Mouse (Mus musculus) CH12.LX (cell line): ENCODE measurements around the gene Rptor. TPM values are rescaled to one million over a fixed set of nuclear protein-coding genes. Genes with fewer than 3 reads are reported as not detected.

Experiments used
- DNase-seq: peaks from one replicate; pipeline ENCODE4 v3.0.0-alpha.2; 2013; ENCODE audit errors: extremely low read depth
- H3K27ac ChIP-seq: 2 replicates; pipeline ENCODE4 v1.5.1; 2012; ENCODE audit warnings: low read depth, mild to moderate bottlenecking, control low read depth, moderate library complexity; ENCODE audit not compliant: insufficient read depth
- H3K27me3 ChIP-seq: replicated peaks from 2 replicates; pipeline ENCODE3; 2012; ENCODE audit warnings: inconsistent platforms
- H3K36me3 ChIP-seq, 2 experiments: replicated peaks in 1 of 2; 2 replicates each; pipeline versions ENCODE3 to v1.6.1; 2012; ENCODE audit warnings: inconsistent platforms in 1 of 2, low read length in 1 of 2, mild to moderate bottlenecking in 1 of 2, mixed read lengths in 1 of 2, moderate library complexity in 1 of 2; ENCODE audit not compliant: control insufficient read depth in 1 of 2, insufficient read depth in 1 of 2
- H3K4me1 ChIP-seq, 2 experiments: 2 replicates each; pipeline ENCODE4 v1.6.1; 2012; ENCODE audit warnings: inconsistent platforms in 1 of 2, moderate library complexity in 1 of 2; ENCODE audit not compliant: insufficient read depth in 2 of 2, control insufficient read depth in 1 of 2
- H3K4me2 ChIP-seq: 2 replicates; pipeline ENCODE4 v1.6.1; 2012; ENCODE audit warnings: low read depth, mild to moderate bottlenecking, control low read depth; ENCODE audit not compliant: poor library complexity, insufficient read depth, severe bottlenecking
- H3K4me3 ChIP-seq, 3 experiments: fragments of 150-350 bp in 1 of 3; sonication (generic) in 1 of 3; replicated peaks in 1 of 3; 2 replicates each; pipeline versions ENCODE3 to v1.5.1; 2011 to 2012; ENCODE audit warnings: low read depth in 2 of 3, low read length in 2 of 3, mild to moderate bottlenecking in 2 of 3, moderate library complexity in 2 of 3, control low read depth in 1 of 3, improper control_type of control experiment in 1 of 3, inconsistent platforms in 1 of 3, mixed read lengths in 1 of 3; ENCODE audit not compliant: poor library complexity in 1 of 3
- H3K79me2 ChIP-seq: replicated peaks from 2 replicates; pipeline ENCODE4 v1.6.1; 2012; ENCODE audit warnings: mild to moderate bottlenecking, moderate library complexity; ENCODE audit not compliant: control insufficient read depth, poor library complexity, insufficient read depth, severe bottlenecking; ENCODE audit errors: extremely low read depth
- H3K9ac ChIP-seq: 2 replicates; pipeline ENCODE4 v1.6.1; 2012; ENCODE audit warnings: low read depth, mild to moderate bottlenecking, control low read depth, moderate library complexity; ENCODE audit not compliant: insufficient read depth
- H3K9me3 ChIP-seq: replicated peaks from 2 replicates; pipeline ENCODE3; 2012; ENCODE audit warnings: low read length, inconsistent platforms, mixed read lengths
- CTCF ChIP-seq, 2 experiments: IDR thresholded peaks in 1 of 2; conservative IDR thresholded peaks in 1 of 2; 2 replicates each; pipeline ENCODE4 v1.5.1; 2011 to 2012; ENCODE audit warnings: low read depth in 2 of 2, low read length in 2 of 2, improper control_type of control experiment in 1 of 2, inconsistent platforms in 1 of 2, mild to moderate bottlenecking in 1 of 2, moderate library complexity in 1 of 2
- JUN ChIP-seq: IDR thresholded peaks from 2 replicates; pipeline ENCODE4 v1.6.1; 2011; ENCODE audit warnings: low read depth, mild to moderate bottlenecking, low read length, improper control_type of control experiment, moderate library complexity; ENCODE audit not compliant: insufficient read depth
- MAFK ChIP-seq: IDR thresholded peaks from 2 replicates; pipeline ENCODE4 v1.6.1; 2011; ENCODE audit warnings: low read length, improper control_type of control experiment; ENCODE audit not compliant: insufficient replicate concordance
- MAX ChIP-seq: IDR thresholded peaks from 2 replicates; pipeline ENCODE4 v1.6.1; 2011; ENCODE audit warnings: low read length, improper control_type of control experiment
- MAZ ChIP-seq: IDR thresholded peaks from 2 replicates; pipeline ENCODE4 v1.6.1; 2012; ENCODE audit warnings: low read depth, mild to moderate bottlenecking, inconsistent platforms, low read length, improper control_type of control experiment, moderate library complexity
- RCOR1 ChIP-seq: conservative IDR thresholded peaks from 2 replicates; pipeline ENCODE4 v1.6.1; 2012; ENCODE audit warnings: low read depth, mild to moderate bottlenecking, inconsistent platforms, low read length, improper control_type of control experiment
- SIN3A ChIP-seq: IDR thresholded peaks from 2 replicates; pipeline ENCODE4 v1.6.1; 2012; ENCODE audit warnings: low read length, improper control_type of control experiment, inconsistent platforms
- TBP ChIP-seq: conservative IDR thresholded peaks from 2 replicates; pipeline ENCODE4 v1.6.1; 2011; ENCODE audit warnings: low read depth, low read length, improper control_type of control experiment
- UBTF ChIP-seq: IDR thresholded peaks from 2 replicates; pipeline ENCODE4 v1.6.1; 2012; ENCODE audit warnings: low read depth, mild to moderate bottlenecking, inconsistent platforms, low read length, improper control_type of control experiment, moderate library complexity
- dilution Hi-C: fragments of 300-500 bp; cut with MboI; formaldehyde crosslinking; loops from 2 replicates; pipeline ENCODE4 v1.14.3; 2020; ENCODE audit warnings: low sequenced_read_pairs; ENCODE audit not compliant: extremely low pct_unique_long_range_greater_than_20kb, extremely low pct_ligation_motif_present
- in situ Hi-C: fragments of 300-500 bp; cut with MboI; formaldehyde crosslinking; loops from 3 replicates; pipeline ENCODE4 v1.14.3; 2019; ENCODE audit warnings: low sequenced_read_pairs, low pct_ligation_motif_present, low pct_unique_long_range_greater_than_20kb, mixed read lengths
- polyA plus RNA-seq: library from polyadenylated mRNA; unstranded; fragments of >175 nt; gene quantifications from 2 replicates; pipeline ENCODE4 v1.2.1, GENCODE M21; 2012; ENCODE audit warnings: low read depth; ENCODE audit not compliant: insufficient read length
- total RNA-seq, 2 experiments: library from RNA; depleted of rRNA; stranded (reverse); fragments of 300-350 nt in 1 of 2; fragments of >200 nt in 1 of 2; gene quantifications; 2 replicates each; pipeline ENCODE4 v1.2.3; 2012 to 2014

Rptor gene
- total and polyA plus RNA-seq, 3 experiments, result 10.3 to 33.1 (median 26.7) TPM

DNA sequence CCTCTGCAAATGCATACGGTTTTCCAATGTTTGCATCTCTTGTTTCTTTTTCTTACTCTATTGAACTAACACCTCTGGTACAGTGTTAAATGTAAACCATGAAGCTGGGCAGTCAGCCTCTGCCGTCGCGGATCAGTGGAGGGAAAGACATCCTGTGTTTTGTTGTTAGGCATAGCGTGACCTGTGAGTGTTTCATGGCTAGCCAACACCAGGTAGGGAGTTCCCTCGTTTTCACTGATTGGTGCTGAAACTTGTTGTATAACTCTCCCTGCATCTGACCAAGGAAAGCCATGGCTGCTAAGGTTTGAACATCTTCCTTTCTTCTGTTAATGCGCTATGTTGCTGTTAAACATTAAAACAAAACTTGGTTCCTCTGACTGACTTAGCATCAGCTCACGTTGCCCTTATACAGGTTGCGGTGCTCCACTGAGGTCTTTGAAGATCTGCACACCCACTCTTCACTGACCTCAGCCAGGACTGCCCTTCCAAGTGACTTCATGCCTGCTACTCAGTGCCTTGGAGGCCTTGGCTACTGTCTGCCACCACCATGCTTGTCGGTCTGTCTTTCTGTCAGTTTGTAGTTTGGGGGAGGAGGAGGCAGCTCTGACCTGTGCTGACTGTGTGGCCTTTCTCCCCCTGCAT, 189.3 kb downstream of the Rptor start:
- H3K4me2 ChIP-seq, result no peak overlapping the region
- no peak overlapping the region for H3K27ac ChIP-seq

DNA sequence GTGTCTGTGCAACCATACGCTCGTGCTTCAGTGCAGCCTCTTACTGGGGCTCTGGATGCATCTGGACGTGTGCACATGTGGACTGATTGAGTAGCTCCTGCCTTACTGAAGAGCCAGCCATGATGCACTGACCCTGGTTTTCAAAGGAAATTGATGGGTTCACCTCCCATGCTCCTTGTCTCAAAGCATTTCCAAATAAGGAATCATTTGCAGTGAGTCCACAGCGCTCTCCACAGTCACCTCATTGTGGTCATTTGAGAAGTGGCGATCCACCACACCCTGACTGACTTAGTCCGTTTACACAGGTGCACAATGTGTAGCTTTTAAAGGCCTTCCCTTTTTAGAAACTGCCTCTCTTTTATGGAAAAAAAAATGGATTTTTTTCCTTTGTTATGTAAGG, 190.7 kb downstream of the Rptor start:
- TF ChIP-seq RCOR1, result no peak

More for the DNA sequence above, 189.3 kb downstream of the Rptor start:
- TF ChIP-seq MAZ, result no peak
- TF ChIP-seq SIN3A, result no peak
- no peak for TF ChIP-seq MAX
- TF ChIP-seq, all 38 proteins: peak for 0
- H3K79me2 ChIP-seq, result no peaks in the 10 kb centered on the region
- peaks cover 6 to 75% of the 10 kb centered on the region in 2 experiments for H3K36me3 ChIP-seq
- H3K4me3 ChIP-seq, result no peak overlapping the region
- peaks cover 9 to 45% of the 10 kb centered on the region in 2 experiments for H3K4me1 ChIP-seq
- no peaks in the 10 kb centered on the region for H3K9me3 ChIP-seq
- in situ Hi-C loops (no loop called here), dilution Hi-C loops (no loop called here)
- no peak for DNase-seq
- no peaks in the 10 kb centered on the region for H3K27me3 ChIP-seq
- no peak overlapping the region for H3K9ac ChIP-seq

DNA sequence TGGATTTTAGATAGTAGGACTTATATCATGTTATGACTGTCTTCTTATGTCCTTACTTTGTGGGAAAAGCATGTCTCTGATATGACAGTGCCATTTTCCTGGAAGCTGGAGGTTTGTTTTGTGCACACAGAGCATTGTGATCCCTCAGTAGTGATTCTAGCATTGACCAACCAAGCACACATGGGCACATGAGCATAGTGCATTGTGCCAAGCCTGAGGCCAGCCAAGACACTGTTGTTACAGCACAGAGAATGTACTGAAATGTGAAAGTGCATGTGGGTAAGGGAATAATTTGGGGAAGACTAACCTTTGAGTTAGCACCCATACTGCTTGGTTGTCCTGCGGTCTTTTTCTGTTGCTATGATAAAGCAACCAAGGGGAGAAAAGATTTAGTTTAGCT, 191.3 kb downstream of the Rptor start:
- in situ Hi-C loops (no loop called here), dilution Hi-C loops (no loop called here)
- Histone ChIP-seq H3K27me3 (no peaks in the 10 kb centered on the region), H3K79me2 (no peaks in the 10 kb centered on the region), H3K4me2 (no peak overlapping the region), H3K27ac (no peak overlapping the region), H3K4me1 (peaks cover 8 to 41% of the 10 kb centered on the region in 2 experiments; a peak in 3 of 4 replicates), H3K9me3 (no peaks in the 10 kb centered on the region), H3K4me3 (no peak overlapping the region), H3K9ac (no peak overlapping the region), H3K36me3 (peaks cover 16 to 77% of the 10 kb centered on the region in 2 experiments)
- DNase-seq, result no peak
- no peak for TF ChIP-seq TBP
- TF ChIP-seq JUN, result no peak
- no peak for TF ChIP-seq MAFK
- no peak for TF ChIP-seq CTCF (conservative IDR thresholded peaks at IDR 0.05 in 1 of 2, IDR thresholded peaks at IDR 0.05 in 1 of 2; ENCODE audit: low read depth in 2 of 2, low read length in 2 of 2)
- no peak for TF ChIP-seq UBTF

More for the DNA sequence above, 190.7 kb downstream of the Rptor start:
- peaks cover 8 to 41% of the 10 kb centered on the region in 2 experiments; a peak in 3 of 4 replicates for H3K4me1 ChIP-seq
- in situ Hi-C loops (no loop called here), dilution Hi-C loops (no loop called here)
- no peaks in the 10 kb centered on the region for H3K79me2 ChIP-seq
- DNase-seq, result no peak
- H3K4me2 ChIP-seq, result no peak overlapping the region
- no peak overlapping the region for H3K4me3 ChIP-seq
- H3K9ac ChIP-seq, result no peak overlapping the region
- H3K36me3 ChIP-seq, result peaks cover 10 to 77% of the 10 kb centered on the region in 2 experiments
- no peaks in the 10 kb centered on the region for H3K27me3 ChIP-seq
- H3K27ac ChIP-seq, result no peak overlapping the region
- H3K9me3 ChIP-seq, result no peaks in the 10 kb centered on the region
